10 mouse cellular contexts compared by ENCODE assay signal in the genomic region with DNA sequence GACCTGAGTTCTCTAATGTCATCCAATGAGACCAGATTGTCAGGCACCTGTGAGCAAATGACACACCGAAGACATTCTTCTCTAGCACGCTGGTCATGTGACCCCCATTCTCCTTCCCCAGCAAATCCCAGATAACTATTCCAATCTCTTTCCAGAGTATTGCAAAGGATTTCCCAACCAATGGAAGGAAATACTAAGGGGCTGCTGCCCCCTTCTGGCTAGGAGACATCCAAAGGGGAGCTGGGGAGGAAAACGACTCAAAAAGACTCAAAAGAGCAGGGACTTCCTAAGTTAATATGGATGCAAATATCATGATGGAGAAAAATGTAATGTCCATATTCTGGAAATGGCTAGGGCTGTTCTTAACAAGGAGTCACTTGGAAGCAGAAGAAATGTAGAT.
DNase-seq lines count a peak whose midpoint lies in the region; ATAC-seq and TF ChIP-seq lines count a peak whose summit lies in the region.
"Had no signal": no experiment of that assay in that cellular context is flagged by ENCODE, and none has a peak within 500 bp of the region (broad histone marks: within the 10 kb centered on the region; RNA-seq: fewer than 3 reads in every experiment).

No protein-coding gene starts in this region.

- TF ChIP-seq CTCF in forebrain, postnatal 0 days (IDR thresholded peaks at IDR 0.05; ENCODE audit: low read depth), result peak; percentile 70
- peak; percentile 72 for TF ChIP-seq CTCF in hindbrain, postnatal 0 days (IDR thresholded peaks at IDR 0.05; ENCODE audit: low read depth)

- no peak; the same call in 1 of the 2 replicates for ATAC-seq in forebrain, postnatal 0 days
- ATAC-seq in forebrain, embryonic 13.5 days, result no peak
- no peak for ATAC-seq in limb, embryonic 11.5 days (ENCODE audit: insufficient number of reproducible peaks, low FRiP score, low TSS enrichment, low read depth)
- no peak; the same call in 1 of the 2 replicates for ATAC-seq in hindbrain, postnatal 0 days
- ATAC-seq in megakaryocyte progenitor cell, adult 5-6 weeks (replicated peaks; ENCODE audit: poor library complexity), result no peak

- WGBS in forebrain, postnatal 0 days, result 35% methylated on average over 3 of the region's 3 CpGs
- 40% methylated on average over 3 of the region's 3 CpGs for WGBS in forebrain, embryonic 13.5 days
- 44% methylated on average over 3 of the region's 3 CpGs for WGBS in limb, embryonic 11.5 days
- 41% methylated on average over 3 of the region's 3 CpGs for WGBS in limb, embryonic 10.5 days
- WGBS in hindbrain, postnatal 0 days, result 39% methylated on average over 3 of the region's 3 CpGs

- H3K36me3 ChIP-seq in forebrain, postnatal 0 days (ENCODE audit: insufficient read depth), result no peaks in the 10 kb centered on the region
- no peaks in the 10 kb centered on the region for H3K36me3 ChIP-seq in forebrain, embryonic 13.5 days (ENCODE audit: poor library complexity, severe bottlenecking)
- no peaks in the 10 kb centered on the region for H3K36me3 ChIP-seq in limb, embryonic 11.5 days (ENCODE audit: control insufficient read depth, insufficient read depth, low read length)
- no peaks in the 10 kb centered on the region for H3K36me3 ChIP-seq in limb, embryonic 10.5 days
- no peaks in the 10 kb centered on the region for H3K36me3 ChIP-seq in hindbrain, postnatal 0 days (ENCODE audit: insufficient read depth, low read length)
- H3K36me3 ChIP-seq: limb, embryonic 12.5 days had no signal

- H3K4me2 ChIP-seq in forebrain, postnatal 0 days (ENCODE audit: low read depth), result no peak overlapping the region
- H3K4me2 ChIP-seq in forebrain, embryonic 13.5 days, result no peak overlapping the region
- H3K4me2 ChIP-seq in limb, embryonic 11.5 days (ENCODE audit: low read depth, severe bottlenecking), result no peak overlapping the region
- H3K4me2 ChIP-seq in hindbrain, postnatal 0 days (ENCODE audit: low read depth, low read length), result no peak overlapping the region
- H3K4me2 ChIP-seq: limb, embryonic 12.5 days had no signal

- H3K27me3 ChIP-seq in forebrain, postnatal 0 days (ENCODE audit: insufficient read depth, low read length), result no peaks in the 10 kb centered on the region
- no peaks in the 10 kb centered on the region for H3K27me3 ChIP-seq in forebrain, embryonic 13.5 days
- H3K27me3 ChIP-seq in limb, embryonic 11.5 days (ENCODE audit: control insufficient read depth, insufficient read depth, low read length), result no peaks in the 10 kb centered on the region
- H3K27me3 ChIP-seq in limb, embryonic 10.5 days (ENCODE audit: low read depth, poor library complexity, severe bottlenecking), result no peaks in the 10 kb centered on the region
- no peaks in the 10 kb centered on the region for H3K27me3 ChIP-seq in hindbrain, postnatal 0 days (ENCODE audit: insufficient read depth, low read length)
- H3K27me3 ChIP-seq: limb, embryonic 12.5 days had no signal

- no peak overlapping the region for H3K9ac ChIP-seq in forebrain, postnatal 0 days
- H3K9ac ChIP-seq in forebrain, embryonic 13.5 days, result no peak overlapping the region
- H3K9ac ChIP-seq in limb, embryonic 11.5 days (ENCODE audit: low read length), result no peak overlapping the region
- H3K9ac ChIP-seq in hindbrain, postnatal 0 days (replicated peaks; ENCODE audit: low read length), result no peak overlapping the region
- H3K9ac ChIP-seq: limb, embryonic 12.5 days had no signal

- no peak overlapping the region for H3K27ac ChIP-seq in forebrain, postnatal 0 days (ENCODE audit: low read depth, low read length)
- H3K27ac ChIP-seq in forebrain, embryonic 13.5 days, result no peak overlapping the region
- no peak overlapping the region for H3K27ac ChIP-seq in limb, embryonic 11.5 days (replicated peaks; ENCODE audit: low read depth, low read length)
- no peak overlapping the region for H3K27ac ChIP-seq in limb, embryonic 10.5 days
- H3K27ac ChIP-seq in hindbrain, postnatal 0 days, result no peak overlapping the region
- H3K27ac ChIP-seq: limb, embryonic 12.5 days had no signal

- no peaks in the 10 kb centered on the region for H3K4me1 ChIP-seq in forebrain, postnatal 0 days (ENCODE audit: insufficient read depth)
- no peaks in the 10 kb centered on the region for H3K4me1 ChIP-seq in forebrain, embryonic 13.5 days
- H3K4me1 ChIP-seq in limb, embryonic 11.5 days (ENCODE audit: control insufficient read depth, insufficient read depth, low read length), result no peaks in the 10 kb centered on the region
- H3K4me1 ChIP-seq in limb, embryonic 10.5 days, result no peaks in the 10 kb centered on the region
- H3K4me1 ChIP-seq in hindbrain, postnatal 0 days (ENCODE audit: insufficient read depth, low read length), result no peaks in the 10 kb centered on the region
- H3K4me1 ChIP-seq: limb, embryonic 12.5 days had no signal

- no peaks in the 10 kb centered on the region for H3K9me3 ChIP-seq in forebrain, postnatal 0 days (ENCODE audit: low read length)
- no peaks in the 10 kb centered on the region for H3K9me3 ChIP-seq in forebrain, embryonic 13.5 days (replicated peaks)
- H3K9me3 ChIP-seq in limb, embryonic 11.5 days (ENCODE audit: control insufficient read depth, low read length), result no peaks in the 10 kb centered on the region
- H3K9me3 ChIP-seq in limb, embryonic 10.5 days (replicated peaks), result no peaks in the 10 kb centered on the region
- H3K9me3 ChIP-seq in hindbrain, postnatal 0 days (ENCODE audit: low read length), result no peaks in the 10 kb centered on the region
- H3K9me3 ChIP-seq: limb, embryonic 12.5 days had no signal

- no peak overlapping the region for H3K4me3 ChIP-seq in forebrain, postnatal 0 days (ENCODE audit: low read depth, low read length)
- no peak overlapping the region for H3K4me3 ChIP-seq in forebrain, embryonic 13.5 days
- H3K4me3 ChIP-seq in limb, embryonic 11.5 days (ENCODE audit: low read depth, low read length), result no peak overlapping the region
- no peak overlapping the region for H3K4me3 ChIP-seq in limb, embryonic 10.5 days
- H3K4me3 ChIP-seq in hindbrain, postnatal 0 days (ENCODE audit: low read length), result no peak overlapping the region
- H3K4me3 ChIP-seq: erythroblast, embryonic 14.5 days; limb, embryonic 12.5 days had no signal

- DNase-seq in forebrain, postnatal 0 days, result peak; percentile 75
- peak; percentile 61 for DNase-seq in limb, embryonic 11.5 days (ENCODE audit: low spot score)
- DNase-seq in limb, embryonic 10.5 days (ENCODE audit: low spot score), result no peak
- DNase-seq in brain, adult 2 months (ENCODE audit: low read depth, low spot score), result peak; percentile 43
- peak; percentile 78 for DNase-seq in hindbrain, postnatal 0 days (ENCODE audit: low spot score)
- DNase-seq in urinary bladder, postnatal 4 days (ENCODE audit: low spot score in 2 of 2), result no peak

Comparison
In these comparisons a context has a peak if more than half of its experiments do, and no peak if none do; other contexts are left out.
1. DNase-seq: peak in forebrain, postnatal 0 days (single experiment), limb, embryonic 11.5 days (single experiment), brain, adult 2 months (single experiment) and hindbrain, postnatal 0 days (single experiment); none in limb, embryonic 10.5 days (single experiment) and urinary bladder, postnatal 4 days (0 of 2).